Mouse (Mus musculus) retina, adult 2 months (tissue): Measurements from ENCODE around the gene Olfr70.

Experiments used
- DNase-seq: peaks from one replicate; pipeline ENCODE4 v3.0.0-alpha.2; 2012; ENCODE audit warnings: low read depth, low spot score

The Olfr70 gene

GRCm38 (mm10) chr4:43700707-43701106 is at the start of gene Olfr70:
Gene Olfr70 (minus strand): TSS chr4:43700807.
- DNase-seq, result no peak

DNA sequence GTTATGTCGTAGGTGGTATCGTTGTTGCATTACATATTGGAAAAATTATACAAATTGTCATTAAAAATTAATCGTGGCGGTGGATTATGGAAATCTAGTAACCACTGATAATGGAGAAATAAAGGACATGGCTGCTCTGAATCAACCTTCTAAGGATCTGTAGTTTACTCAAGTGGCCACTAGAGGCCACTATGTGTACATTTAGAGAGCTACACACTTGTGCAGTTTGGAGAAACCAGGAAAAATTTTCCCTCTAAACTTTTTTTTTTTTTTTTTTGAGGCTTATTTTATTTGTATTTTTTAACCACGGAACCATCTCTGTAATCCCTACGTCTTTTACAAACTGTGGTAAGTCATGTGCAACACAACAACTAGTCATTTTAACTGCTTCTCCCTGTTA is 44.6 kb upstream of the Olfr70 start:
- DNase-seq, result no peak

- DNase-seq, result no peak
Measured at GRCm38 (mm10) chr4:43743099-43743498, 42.5 kb upstream of the Olfr70 start.

DNA sequence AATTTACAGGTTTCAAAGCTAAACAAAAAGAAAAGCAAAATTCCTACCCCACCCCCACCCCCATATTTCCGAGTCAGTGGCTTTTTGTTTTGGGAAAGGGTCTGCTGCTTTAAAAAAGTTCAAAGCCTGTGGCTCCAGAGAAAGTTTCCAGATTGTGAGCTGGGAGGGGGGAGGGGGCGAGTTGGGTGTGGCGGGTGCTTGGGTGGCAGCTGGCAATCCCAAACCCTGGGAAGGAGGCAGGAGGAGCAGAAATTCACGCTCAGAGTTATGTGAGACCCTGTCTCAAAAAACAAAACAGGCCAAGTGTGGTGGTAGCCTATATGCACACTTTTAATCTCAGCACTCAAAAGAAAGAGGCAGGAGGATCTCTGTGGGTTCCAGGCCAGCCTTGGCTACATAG is 42.0 kb upstream of the Olfr70 start:
- no peak for DNase-seq

DNA sequence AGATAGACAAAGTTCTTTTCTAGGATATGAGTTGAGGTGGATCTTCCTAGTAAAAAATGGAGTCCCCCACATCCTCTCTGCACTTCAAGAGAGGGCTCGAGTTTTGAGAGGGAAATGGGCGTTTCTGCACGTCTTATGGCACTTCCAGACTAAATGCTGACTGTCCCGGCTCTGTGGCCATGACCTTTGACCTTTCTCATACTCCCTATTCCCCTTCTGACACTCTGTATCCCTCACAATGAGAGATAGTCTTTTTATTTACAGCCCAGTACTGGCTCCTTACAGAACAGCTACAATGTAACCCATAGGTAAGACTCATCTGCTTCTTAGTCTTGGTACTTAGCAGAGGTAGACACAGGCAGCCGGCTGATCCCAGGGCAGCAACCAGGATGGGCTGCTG is 40.9 kb upstream of the Olfr70 start:
- no peak for DNase-seq

DNA sequence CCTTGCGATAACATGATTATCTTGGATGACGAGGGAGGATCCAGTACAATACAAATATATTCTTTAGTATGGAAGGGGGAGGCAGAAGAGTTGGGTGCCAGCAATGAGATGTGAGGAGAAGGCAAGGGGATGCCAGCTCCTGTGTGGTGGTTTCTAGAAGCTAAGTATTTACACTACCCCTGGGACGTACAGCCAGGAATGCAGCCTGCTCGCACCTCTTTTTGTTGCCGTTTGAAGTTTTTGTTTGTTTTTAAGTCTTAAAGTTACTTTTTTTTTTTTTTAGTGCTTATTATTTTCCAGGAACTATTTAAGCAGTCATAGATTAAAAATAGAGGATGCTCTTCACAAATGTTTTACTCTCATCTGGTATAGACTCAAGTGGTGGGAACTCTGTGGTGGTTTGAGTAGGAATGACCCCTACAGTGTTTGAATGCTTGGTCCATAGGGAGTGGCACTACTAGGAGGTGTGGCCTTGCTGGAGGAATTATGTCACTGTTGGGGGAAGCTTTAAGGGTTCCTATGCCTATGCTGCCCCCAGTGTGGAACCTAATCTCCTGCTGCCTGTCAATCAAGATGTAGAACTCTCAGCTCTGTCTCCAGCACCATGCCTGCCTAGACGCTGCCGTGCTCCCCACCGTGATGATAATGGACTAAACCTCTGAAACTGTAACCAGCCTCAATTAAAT is 38.5 kb upstream of the Olfr70 start:
- no peak for DNase-seq

DNA sequence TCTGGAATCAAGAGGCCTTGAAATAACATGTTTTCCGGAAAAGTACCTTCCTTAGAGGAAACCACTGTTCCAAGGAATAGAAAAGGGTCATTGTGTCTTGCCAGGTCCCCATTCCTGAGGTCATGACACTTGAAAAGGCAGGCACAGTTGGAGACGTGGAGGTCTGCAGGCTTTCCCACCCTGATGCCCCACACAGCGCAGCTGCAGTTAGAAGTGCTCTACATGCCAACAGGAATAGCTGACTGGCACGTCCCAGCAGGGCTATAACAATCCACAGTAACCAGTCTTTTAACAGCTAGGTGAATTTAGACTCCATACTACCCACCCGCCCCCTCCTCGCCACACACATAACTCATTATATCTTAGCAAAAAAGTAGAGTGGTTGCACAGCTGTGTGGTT is 36.5 kb upstream of the Olfr70 start:
- DNase-seq, result no peak

DNA sequence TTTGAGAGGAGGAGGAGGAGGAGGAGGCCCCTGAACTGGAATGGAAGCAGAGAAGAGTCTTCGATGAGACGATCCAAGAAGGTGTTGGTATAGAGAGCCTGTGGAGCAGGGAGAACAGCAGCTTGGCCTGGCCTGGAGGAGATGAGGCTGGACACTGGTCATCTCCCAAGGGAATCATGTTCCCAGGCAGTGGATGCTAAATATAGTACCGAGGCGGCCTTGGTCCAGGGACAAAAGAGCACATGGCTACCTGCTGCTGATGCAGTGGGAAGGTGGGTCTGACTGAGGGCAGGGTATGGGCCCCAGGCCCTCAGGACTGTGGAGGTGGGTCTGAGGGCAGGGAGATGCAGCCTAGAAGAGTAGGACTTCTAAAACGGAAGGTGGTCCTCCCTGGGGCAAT is 32.6 kb upstream of the Olfr70 start:
- DNase-seq, result no peak

GRCm38 (mm10) chr4:43732171-43732570 is 31.6 kb upstream of the Olfr70 start:
- no peak for DNase-seq

- no peak for DNase-seq
Measured at GRCm38 (mm10) chr4:43730750-43731297, 30.2 kb upstream of the Olfr70 start.

DNA sequence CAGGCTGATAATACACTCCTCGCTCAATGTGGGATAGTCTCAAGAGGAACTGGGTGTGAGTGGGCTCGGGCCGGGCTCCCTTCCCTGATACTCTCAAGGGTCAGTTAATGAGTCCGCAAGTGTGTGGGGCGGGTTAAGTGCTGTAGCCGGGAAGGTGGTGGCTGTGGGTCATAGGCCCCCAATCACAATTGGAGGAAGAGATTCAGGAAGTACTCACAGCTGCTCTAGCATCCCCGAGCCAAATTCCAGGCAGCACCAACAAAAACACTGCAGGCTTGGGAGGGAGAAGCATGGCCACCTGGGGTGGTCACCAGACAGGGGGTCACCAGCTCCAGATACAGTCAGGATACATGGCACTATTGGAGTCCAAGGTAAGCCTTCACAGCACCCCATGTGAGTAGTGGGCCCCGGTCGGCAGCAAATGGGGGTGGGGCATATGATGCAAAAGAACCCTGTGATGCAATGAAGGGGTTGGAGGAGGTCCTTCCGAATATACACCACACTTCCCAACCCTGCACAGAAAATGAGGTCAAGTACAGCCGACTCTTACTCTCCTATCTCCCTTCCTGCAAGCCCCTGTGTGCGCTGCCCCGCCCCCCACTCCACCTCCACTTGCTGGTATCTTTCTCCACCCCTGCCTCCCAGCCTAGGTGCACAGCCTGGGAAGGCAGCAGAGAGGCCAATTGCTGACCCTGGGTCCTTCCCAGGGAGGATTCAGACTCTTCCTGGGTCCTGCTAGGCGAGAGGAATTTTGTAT is 29.4 kb upstream of the Olfr70 start, which contains the start of gene Spaar:
Gene Spaar, plus strand, starts transcription at position 241 of the 757 bp plus-strand sequence.
- DNase-seq, result no peak

- no peak for DNase-seq
Measured at GRCm38 (mm10) chr4:43729126-43729525, 28.5 kb upstream of the Olfr70 start.

DNA sequence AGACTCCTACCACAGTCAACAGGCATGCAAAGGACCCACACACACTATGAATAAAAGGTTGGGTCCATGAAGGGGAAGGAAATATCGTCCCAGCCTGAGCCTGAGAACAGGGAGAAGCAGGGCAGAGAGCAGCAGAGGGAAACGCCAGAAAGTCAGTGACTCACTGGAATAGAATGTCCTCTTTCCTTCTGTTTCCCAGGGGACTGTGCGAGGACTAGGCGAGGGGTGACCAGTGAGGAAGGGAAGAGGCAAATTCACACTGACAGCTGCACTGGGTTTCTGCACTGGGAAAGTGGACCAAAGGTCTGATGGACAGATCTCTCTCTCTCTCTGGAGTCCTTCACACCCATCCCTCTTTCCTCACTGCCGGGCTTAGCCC is 28.0 kb upstream of the Olfr70 start:
- DNase-seq, result no peak

DNA sequence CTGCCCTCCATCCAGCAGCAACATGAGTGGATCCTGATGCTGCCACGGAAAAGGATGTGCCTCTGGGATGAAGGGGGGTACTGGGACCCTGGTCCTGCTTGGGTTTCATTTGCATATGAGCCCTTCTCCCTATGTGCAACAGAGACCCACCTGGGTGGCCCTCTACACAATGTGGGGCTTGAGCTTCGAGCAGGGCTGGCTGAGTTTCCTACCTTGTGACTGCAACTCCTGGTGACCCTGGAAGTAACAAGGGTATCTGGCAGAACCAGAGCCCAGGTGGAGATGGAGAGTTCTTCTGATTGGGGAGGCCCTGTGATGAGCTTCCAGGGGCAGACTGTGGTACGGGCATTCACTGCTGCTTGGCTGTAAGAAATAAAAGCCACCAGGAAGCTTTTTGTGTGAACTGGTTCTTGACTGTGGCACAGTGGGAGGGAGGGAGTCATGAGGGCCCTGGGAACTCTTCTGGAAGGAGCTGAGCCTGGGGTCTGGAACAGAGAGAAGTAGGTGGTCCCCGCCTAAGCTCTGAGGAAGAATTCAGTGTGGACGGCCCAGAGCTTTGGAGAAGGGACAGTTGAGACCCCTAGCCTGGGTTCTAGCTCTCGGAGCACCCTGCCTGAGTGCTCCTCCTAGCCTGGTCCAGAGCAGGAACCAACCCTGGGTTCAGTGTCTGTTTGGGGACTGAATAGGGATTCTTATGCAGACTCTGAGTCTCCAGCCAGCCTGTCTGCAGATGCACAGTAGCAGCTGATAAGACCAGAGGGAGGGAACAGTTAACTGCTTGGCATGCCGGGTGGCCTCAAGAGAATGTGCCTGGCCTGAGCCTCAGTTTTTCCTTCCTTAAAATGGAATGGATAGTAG is 27.3 kb upstream of the Olfr70 start:
- DNase-seq, result no peak

DNA sequence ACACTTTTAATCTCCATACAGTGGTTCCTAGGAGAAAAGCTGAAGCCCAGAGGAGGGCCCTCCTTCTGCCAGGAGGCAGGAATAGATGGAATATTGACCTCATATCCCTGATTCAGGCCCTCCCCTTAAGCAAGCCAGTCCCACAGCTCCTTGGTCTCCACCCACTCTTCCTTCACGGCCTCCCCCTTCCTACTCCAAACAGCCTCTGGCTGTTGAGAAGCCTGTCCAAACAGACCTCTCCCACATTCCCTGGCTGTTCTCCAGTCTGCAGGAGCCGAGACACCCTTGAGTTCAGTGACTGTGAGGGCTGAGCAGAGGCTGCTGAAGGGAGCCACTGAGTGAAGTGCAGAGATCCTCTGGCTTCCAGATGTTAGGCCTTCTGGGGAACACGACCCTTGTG is 26.4 kb upstream of the Olfr70 start, which contains the start of gene Hrct1:
Gene Hrct1, plus strand, starts transcription at position 194 of the 400 bp plus-strand sequence.
- no peak for DNase-seq

GRCm38 (mm10) chr4:43726228-43726993 is 25.8 kb upstream of the Olfr70 start:
- DNase-seq, result no peak

- DNase-seq, result peak; percentile 18
Measured at GRCm38 (mm10) chr4:43724764-43725163, 24.2 kb upstream of the Olfr70 start.

DNA sequence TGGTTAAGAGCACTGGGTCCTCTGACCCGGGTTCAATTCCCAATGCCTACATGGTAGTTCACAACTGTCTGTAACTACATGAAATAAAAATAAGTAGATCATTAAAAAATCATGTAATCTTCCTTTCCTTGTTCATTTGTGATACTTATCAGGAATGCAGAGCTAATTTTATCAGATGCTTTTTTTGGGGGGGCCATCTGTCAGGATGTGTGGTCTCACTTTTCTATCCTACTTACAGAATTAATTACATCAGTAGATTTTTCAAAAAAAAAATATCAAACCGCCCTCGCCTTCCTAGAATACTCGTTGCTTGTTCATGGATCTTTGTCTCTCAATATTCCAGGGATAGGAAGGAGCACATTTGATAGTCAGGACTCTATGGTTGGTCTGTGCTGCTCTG is 21.6 kb upstream of the Olfr70 start:
- DNase-seq, result no peak

- DNase-seq, result peak; percentile 40
Measured at GRCm38 (mm10) chr4:43720491-43721228, 20.1 kb upstream of the Olfr70 start.

GRCm38 (mm10) chr4:43713652-43714219 is 13.1 kb upstream of the Olfr70 start:
- no peak for DNase-seq
